Mouse (Mus musculus) Patski (cell line): ENCODE data around the gene 2010111I01Rik. TPM values are rescaled to one million over a fixed set of nuclear protein-coding genes. Genes with fewer than 3 reads are reported as not detected.

Source experiments
- ATAC-seq: fragments of 100-300 bp; one replicate; pipeline ENCODE4 v1.8.0; 2021
- CTCF ChIA-PET: fragments of 350-600 bp; sonication (Branson Sonifier 250); formaldehyde crosslinking; loops from one replicate; lab custom pipeline; 2022; ENCODE audit warnings: inconsistent platforms; lab: Charles Lee
- POLR2A ChIA-PET: fragments of 350-600 bp; sonication (Branson Sonifier 250); formaldehyde crosslinking; loops from one replicate; lab custom pipeline; 2022; ENCODE audit warnings: antibody characterized with exemption, inconsistent platforms; lab: Charles Lee
- DNase-seq: peaks from one replicate; pipeline ENCODE4 v3.0.0-alpha.2; 2011; ENCODE audit warnings: low read depth, low spot score
- H3K27me3 ChIP-seq: fragments of 371-371 bp; one replicate; pipeline ENCODE4 v1.5.1; 2021
- CTCF ChIP-seq: fragments of 100-300 bp; IDR thresholded peaks from one replicate; pipeline ENCODE4 v1.5.1; 2021
- in situ Hi-C: fragments of 300-500 bp; cut with MboI; formaldehyde crosslinking; loops from 3 replicates; pipeline ENCODE4 v1.11.1; 2018; ENCODE audit warnings: low pct_unique_long_range_greater_than_20kb, mixed read lengths
- polyA plus RNA-seq: library from polyadenylated mRNA; unstranded; gene quantifications from one replicate; pipeline ENCODE4 v1.2.3, GENCODE M21; 2021

The 2010111I01Rik gene
- polyA plus RNA-seq, 1 experiment from 2014 or later, result 98.5 TPM

DNA sequence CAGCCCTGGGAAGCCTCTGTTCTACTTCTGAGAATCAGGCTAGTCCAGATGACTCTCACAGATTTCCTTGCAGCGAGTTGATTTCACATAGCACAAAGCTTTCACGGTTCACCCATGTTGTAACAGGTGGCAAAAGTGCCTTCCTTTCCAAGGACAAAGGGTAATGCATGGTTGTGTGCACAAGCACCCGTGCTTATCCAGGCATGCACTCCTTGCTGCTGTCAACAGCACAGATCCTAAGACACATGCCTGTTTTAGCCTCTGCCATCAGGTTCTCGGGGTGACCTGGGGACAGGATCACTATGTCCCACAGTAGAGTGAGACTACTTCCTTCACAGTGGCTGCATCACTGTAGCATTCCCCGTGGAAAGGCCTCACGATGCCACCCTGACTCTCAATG, 351.1 kb downstream of the 2010111I01Rik start:
- ChIA-PET CTCF (interaction anchor here (5.2 kb wide), 1 partner anchor 15 kb away, joined by 21 read pairs; no protein-coding TSS in a partner anchor), POLR2A (no interaction called here)
- in situ Hi-C loops, result no loop called here
- no peaks in the 10 kb centered on the region for H3K27me3 ChIP-seq
- no peak for TF ChIP-seq CTCF
- ATAC-seq (peak; percentile 55), DNase-seq (no peak)

DNA sequence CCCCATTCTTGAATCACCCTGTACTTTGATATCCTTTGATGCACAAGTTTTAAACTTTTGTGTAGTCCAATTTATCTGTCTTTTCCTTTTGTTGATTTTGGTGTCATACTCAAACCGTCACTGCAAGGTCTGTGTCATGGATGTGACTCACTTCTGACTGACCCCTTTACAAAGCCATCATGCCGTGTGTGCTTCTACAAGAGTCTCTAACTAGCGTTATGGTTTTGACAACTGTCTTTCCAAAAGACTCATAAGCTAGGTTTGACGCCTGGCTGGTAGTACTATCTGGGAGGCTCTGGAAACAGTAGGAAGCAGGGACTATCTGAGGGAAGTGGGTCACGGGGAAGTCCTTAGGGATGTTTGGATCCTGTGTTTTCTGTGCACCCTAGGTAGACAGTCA, 351.7 kb downstream of the 2010111I01Rik start:
- ATAC-seq, result no peak
- no peaks in the 10 kb centered on the region for H3K27me3 ChIP-seq
- ChIA-PET CTCF (interaction anchor here (5.2 kb wide), 1 partner anchor 14 kb away, joined by 21 read pairs; no protein-coding TSS in a partner anchor), POLR2A (no interaction called here)
- in situ Hi-C loops, result no loop called here
- TF ChIP-seq CTCF, result no peak
- no peak for DNase-seq

DNA sequence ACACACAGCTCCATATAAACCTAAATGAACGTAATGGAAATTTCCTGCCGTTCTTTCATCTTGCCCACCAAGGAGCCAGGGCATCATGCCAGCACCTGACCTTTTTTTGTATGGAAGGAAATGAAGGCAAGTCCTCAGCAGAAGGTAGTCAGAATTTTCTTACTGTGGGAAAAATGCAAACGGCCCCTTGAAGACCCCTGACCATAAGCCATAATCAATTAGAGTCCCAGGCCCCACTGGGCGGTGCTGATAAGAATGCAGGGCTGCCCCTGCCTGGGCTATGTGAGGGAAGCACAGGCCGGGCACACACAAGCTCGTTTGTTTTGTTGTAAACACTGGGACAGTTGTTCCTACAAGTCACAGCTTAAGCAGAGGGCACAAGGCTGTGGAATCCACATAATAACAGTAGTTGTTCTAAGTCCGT, 353.0 kb downstream of the 2010111I01Rik start:
- ATAC-seq, result no peak
- ChIA-PET CTCF (interaction anchor here (0.9 to 1.1 kb wide), 4 partner anchors 9 to 392 kb away, joined by 3 to 4 read pairs (median 3); no protein-coding TSS in a partner anchor), POLR2A (no interaction called here)
- in situ Hi-C loops, result no loop called here
- H3K27me3 ChIP-seq, result no peaks in the 10 kb centered on the region
- no peak for DNase-seq
- TF ChIP-seq CTCF, result no peak

DNA sequence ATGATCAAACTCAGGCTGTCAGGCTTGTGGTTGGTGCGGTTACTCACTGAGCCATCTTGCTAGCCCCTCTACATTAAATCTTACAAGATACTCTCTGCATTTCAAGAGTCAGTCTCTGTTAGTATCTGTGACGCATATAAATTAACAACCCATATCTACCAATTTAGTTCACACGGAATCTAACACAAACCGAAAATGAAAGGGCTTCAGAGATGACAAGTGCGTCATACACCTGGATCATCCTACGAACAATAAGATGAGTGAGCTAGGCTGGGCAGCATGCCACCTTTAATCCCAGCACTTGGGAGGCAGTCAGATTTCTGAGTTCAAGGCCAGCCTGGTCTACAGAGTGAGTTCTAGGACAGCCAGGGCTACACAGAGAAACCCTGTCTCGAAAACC, 355.1 kb downstream of the 2010111I01Rik start:
- H3K27me3 ChIP-seq, result no peaks in the 10 kb centered on the region
- in situ Hi-C loops, result loop anchor here (5.0 kb wide), 1 partner anchor 273 kb away; no protein-coding TSS in a partner anchor
- ChIA-PET CTCF (interaction anchor here (1.5 kb wide), 1 partner anchor 65 kb away, joined by 3 read pairs; no protein-coding TSS in a partner anchor), POLR2A (no interaction called here)
- DNase-seq (no peak), ATAC-seq (no peak)
- TF ChIP-seq CTCF, result no peak

DNA sequence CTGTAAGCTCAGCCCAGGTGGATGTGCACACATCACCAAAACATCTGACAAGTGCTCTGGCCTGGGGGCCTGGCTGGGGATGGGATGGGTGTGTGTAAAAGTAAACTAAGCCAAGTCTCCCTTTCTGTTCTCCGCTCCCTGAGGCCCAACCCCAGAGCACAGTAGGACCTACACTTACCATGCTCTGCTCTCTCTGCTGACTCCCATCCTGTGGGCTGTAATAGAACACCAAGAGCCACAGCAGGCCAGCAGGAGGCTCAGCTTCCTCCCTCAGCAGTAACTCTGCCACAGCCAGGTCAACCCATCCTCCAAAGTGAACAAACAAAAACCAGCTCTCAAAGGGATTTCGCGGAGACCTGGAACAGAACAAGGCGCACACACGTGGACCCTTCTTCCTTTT, 357.0 kb downstream of the 2010111I01Rik start:
- no peaks in the 10 kb centered on the region for H3K27me3 ChIP-seq
- ATAC-seq, result no peak
- no peak for DNase-seq
- in situ Hi-C loops, result loop anchor here (5.0 kb wide), 1 partner anchor 274 kb away; no protein-coding TSS in a partner anchor
- POLR2A ChIA-PET, result interaction anchor here (1.5 kb wide), 1 partner anchor 9 kb away, joined by 4 read pairs; no protein-coding TSS in a partner anchor
- no peak for TF ChIP-seq CTCF
- CTCF ChIA-PET, result no interaction called here

DNA sequence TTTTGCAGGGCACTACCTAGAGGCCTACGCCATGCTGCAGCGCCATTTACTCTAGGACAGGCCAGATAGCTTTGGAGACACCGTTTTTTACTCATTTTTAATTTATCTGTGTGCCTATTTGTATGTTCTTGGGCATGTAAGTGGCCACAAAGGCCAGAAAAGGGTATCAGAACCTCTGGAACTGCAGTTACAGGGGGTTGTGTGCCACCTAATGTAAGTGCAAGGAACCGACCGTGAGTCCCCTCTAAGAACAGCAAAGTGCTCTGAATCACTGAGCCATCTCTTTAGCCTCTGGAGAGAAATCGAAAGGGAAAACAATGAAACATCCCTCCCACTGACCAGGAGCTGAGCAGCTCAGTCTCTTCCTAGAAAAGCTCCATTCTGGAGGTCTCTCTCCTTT, 358.1 kb downstream of the 2010111I01Rik start:
- in situ Hi-C loops, result loop anchor here (5.0 kb wide), 1 partner anchor 275 kb away; no protein-coding TSS in a partner anchor
- CTCF ChIA-PET, result interaction anchor here (1.0 kb wide), 2 partner anchors 12 to 397 kb away, joined by 3 to 4 read pairs; no protein-coding TSS in a partner anchor
- ATAC-seq (no peak), DNase-seq (no peak)
- H3K27me3 ChIP-seq, result no peaks in the 10 kb centered on the region
- no peak for TF ChIP-seq CTCF
- POLR2A ChIA-PET, result interaction anchor here (1.5 kb wide), 1 partner anchor 10 kb away, joined by 4 read pairs; no protein-coding TSS in a partner anchor

DNA sequence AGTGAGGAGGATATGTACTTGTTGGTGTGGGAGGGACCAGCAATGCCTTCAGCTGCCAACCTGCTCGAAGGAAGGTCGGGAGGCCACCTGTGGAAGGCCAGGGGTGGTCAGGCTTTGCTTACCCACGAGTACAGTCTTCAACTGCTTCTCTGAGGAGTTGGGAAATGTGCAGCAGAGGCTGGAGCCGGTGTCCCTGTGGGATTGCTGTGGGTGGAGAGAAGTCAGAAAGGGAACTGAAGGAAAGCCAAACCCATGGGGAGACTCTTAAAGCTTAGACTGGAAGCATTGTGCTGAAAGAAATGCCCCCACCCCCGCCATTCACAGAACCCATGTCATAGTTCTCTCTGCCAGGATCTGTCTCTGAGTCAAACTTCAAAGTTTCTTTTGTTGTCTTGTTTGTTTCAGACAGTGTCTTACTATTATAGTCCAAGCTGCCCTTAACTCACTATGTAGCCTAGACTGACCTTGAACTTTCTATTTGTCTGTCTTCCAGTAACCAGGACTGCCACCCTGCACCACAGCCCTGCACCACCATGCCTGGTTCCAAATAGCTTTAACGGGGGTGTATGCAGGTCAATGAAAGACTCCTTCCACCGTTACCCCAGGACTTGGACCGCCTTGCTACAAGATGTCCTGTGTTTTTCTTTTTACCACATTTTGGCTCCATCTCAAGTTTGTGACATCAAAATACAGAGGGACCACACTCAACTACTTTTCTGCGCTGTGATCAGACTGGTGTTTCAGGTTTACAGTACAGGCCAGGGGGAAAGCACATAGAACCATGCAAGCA, 358.8 kb downstream of the 2010111I01Rik start:
- CTCF ChIA-PET, result interaction anchor here (1.0 kb wide), 2 partner anchors 13 to 397 kb away, joined by 3 to 4 read pairs; no protein-coding TSS in a partner anchor
- TF ChIP-seq CTCF, result no peak
- no peak for ATAC-seq
- in situ Hi-C loops, result loop anchor here (5.0 kb wide), 1 partner anchor 276 kb away; no protein-coding TSS in a partner anchor
- POLR2A ChIA-PET, result interaction anchor here (1.3 to 1.5 kb wide), 2 partner anchors 11 to 13 kb away, joined by 4 read pairs; no protein-coding TSS in a partner anchor
- no peak for DNase-seq
- no peaks in the 10 kb centered on the region for H3K27me3 ChIP-seq

DNA sequence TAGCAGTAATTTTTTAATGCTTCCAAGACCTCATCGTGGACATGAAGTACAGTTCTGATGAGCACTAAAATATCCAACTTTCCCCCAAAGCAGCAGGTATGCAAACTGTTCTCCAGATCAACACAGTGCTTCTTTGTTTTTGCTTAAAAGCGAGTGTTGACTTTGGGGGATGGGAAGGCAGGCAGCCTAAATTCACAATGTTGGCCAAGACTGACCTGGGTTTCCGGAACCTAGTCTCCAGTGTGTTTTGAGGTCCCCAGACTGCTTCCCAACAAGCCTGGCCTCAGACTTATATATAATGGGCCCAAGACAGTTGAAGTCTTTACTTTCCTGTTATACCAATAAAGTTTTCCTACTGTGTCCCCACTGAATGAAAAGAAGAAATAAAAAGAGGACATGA, 359.6 kb downstream of the 2010111I01Rik start:
- CTCF ChIA-PET, result no interaction called here

DNA sequence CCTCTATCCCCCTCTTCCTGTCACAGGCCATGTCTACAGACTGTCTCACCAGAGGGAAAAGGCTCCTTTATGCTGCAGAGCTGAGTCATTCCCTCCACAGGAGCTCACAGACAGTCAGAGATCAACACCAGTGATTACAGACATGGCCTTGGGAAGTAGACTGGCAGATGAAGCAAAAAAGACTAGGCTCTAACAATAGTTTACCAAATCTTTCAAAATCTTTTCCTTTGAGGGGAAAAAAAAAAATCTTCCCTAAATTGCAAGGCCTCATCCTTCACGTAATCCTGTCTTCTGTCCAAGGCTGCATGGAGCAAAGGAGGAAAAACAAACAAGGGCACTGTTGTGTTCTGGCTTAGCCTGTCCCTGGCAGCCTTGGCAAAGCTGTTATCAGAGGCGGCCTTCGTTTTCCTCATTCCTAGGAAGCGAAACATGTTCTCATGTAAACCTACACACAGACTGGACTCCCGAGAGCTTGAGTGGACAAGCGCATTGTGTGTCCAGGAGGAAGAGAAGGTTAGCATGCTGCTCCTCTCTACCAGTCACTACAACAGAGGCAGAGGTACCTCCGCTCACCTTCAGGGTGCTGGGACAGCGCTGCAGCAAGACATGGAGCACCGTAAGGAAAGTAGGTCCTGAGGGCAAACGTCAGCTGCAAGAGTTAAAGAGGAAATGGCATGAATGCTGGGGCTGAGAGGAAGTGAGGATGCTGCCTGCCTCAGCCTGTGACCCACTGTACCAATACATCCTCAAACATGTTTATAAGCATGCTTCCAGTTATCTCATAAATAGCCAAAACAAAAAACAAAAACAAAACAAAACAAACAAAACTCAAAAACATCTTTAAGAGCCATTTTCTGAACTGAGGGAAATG, 360.5 kb downstream of the 2010111I01Rik start:
- DNase-seq, result peak; percentile 53

More for the DNA sequence above, 359.6 kb downstream of the 2010111I01Rik start:
- in situ Hi-C loops, result loop anchor here (5.0 kb wide), 1 partner anchor 277 kb away; no protein-coding TSS in a partner anchor
- H3K27me3 ChIP-seq, result no peaks in the 10 kb centered on the region
- TF ChIP-seq CTCF, result no peak
- DNase-seq (no peak), ATAC-seq (no peak)
- POLR2A ChIA-PET, result interaction anchor here (1.3 to 1.5 kb wide), 2 partner anchors 12 to 14 kb away, joined by 4 read pairs; no protein-coding TSS in a partner anchor

More for the DNA sequence above, 360.5 kb downstream of the 2010111I01Rik start:
- no peaks in the 10 kb centered on the region for H3K27me3 ChIP-seq
- no peak for TF ChIP-seq CTCF
- ChIA-PET POLR2A (no interaction called here), CTCF (interaction anchor here (1.2 kb wide), 1 partner anchor 48 kb away, joined by 3 read pairs; no protein-coding TSS in a partner anchor)
- in situ Hi-C loops, result loop anchor here (5.0 kb wide), 2 partner anchors 83 to 278 kb away; no protein-coding TSS in a partner anchor
- ATAC-seq, result peak; percentile 86
